Mouse (Mus musculus) kidney, embryonic 15.5 days (tissue): ENCODE measurements around the gene Dot1l. TPM values are rescaled to one million over a fixed set of nuclear protein-coding genes. Genes with fewer than 3 reads are reported as not detected.
"Not testable (repeated sequence)": the region's sequence is repeated elsewhere in the genome, so short reads cannot be mapped to it uniquely, and the experiment has no call there.

Experiments
- ATAC-seq: fragments of 200-750 bp; cut with Nextera tagmentation; replicated peaks from 2 replicates; pipeline ENCODE4 v1.8.0; 2017; ENCODE audit warnings: moderate TSS enrichment; ENCODE audit not compliant: low FRiP score
- H3K27ac ChIP-seq: fragments of 300-500 bp; sonication (generic); 2 replicates; pipeline ENCODE4 v1.5.1; 2015; ENCODE audit warnings: mild to moderate bottlenecking, inconsistent platforms
- H3K27me3 ChIP-seq: fragments of 300-500 bp; sonication (generic); 2 replicates; pipeline ENCODE4 v1.6.1; 2015; ENCODE audit warnings: inconsistent platforms
- H3K36me3 ChIP-seq: fragments of 300-500 bp; sonication (generic); 2 replicates; pipeline ENCODE4 v1.6.1; 2015; ENCODE audit warnings: inconsistent platforms
- H3K4me1 ChIP-seq: fragments of 300-500 bp; sonication (generic); 2 replicates; pipeline ENCODE4 v1.6.1; 2015; ENCODE audit warnings: inconsistent platforms
- H3K4me2 ChIP-seq: fragments of 300-500 bp; sonication (generic); 2 replicates; pipeline ENCODE4 v1.6.1; 2015; ENCODE audit warnings: moderate library complexity, mild to moderate bottlenecking, inconsistent platforms
- H3K4me3 ChIP-seq: fragments of 300-500 bp; sonication (generic); replicated peaks from 2 replicates; pipeline ENCODE4 v1.5.1; 2015; ENCODE audit warnings: mild to moderate bottlenecking, inconsistent platforms
- H3K9ac ChIP-seq: fragments of 300-500 bp; sonication (generic); 2 replicates; pipeline ENCODE4 v1.6.1; 2015; ENCODE audit warnings: mild to moderate bottlenecking, inconsistent platforms
- H3K9me3 ChIP-seq: fragments of 300-500 bp; sonication (generic); replicated peaks from 2 replicates; pipeline ENCODE4 v1.6.1; 2016; ENCODE audit warnings: inconsistent platforms
- WGBS: fragments of 180-500 bp; shearing (Covaris S2); methylation state at CpG from one replicate; pipeline ENCODE4 v1.1.7; 2015; ENCODE audit warnings: mixed read lengths; 5-methylcytosine and 5-hydroxymethylcytosine counted together
- polyA plus RNA-seq: library from polyadenylated mRNA; unstranded; fragments of >200 nt; fragmentation: Nextera tagmentation; extraction: Ambion mirVana; gene quantifications from 2 replicates; pipeline ENCODE4 v1.2.1, GENCODE M21; 2015

The Dot1l gene
- polyA plus RNA-seq, 1 experiment from 2014 or later: 21.8 TPM

- Histone ChIP-seq H3K27ac (no peak overlapping the region), H3K4me2 (no peak overlapping the region), H3K27me3 (no peaks in the 10 kb centered on the region), H3K9me3 (no peaks in the 10 kb centered on the region), H3K4me1 (peaks cover 1% of the 10 kb centered on the region), H3K4me3 (no peak overlapping the region), H3K36me3 (no peaks in the 10 kb centered on the region), H3K9ac (no peak overlapping the region)
- no peak for ATAC-seq
- 49% methylated on average over 6 of the region's 6 CpGs for WGBS
Measured at GRCm38 (mm10) chr10:80818599-80819281, 63.7 kb downstream of the Dot1l start.

DNA sequence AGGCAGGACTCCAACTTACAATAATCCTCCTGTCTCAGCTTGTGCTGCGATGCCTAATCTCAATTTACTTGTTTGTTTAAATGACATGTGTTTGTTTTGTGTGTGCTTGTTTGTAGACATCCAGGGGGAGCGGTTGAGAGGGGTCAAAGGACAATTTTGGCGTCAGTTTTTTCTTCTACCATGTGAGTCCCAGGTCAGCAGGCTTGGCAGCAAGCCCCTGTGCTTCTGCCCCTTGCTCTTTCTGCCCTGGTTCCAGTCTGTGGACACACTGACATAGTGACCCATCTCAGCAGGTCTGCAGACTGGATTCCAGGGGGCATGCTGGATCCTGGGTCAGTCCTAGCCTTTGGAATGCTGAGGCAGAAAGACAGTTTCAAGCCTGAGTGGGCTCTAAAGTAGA lies 64.4 kb downstream of the Dot1l start:
- peaks cover 8% of the 10 kb centered on the region for H3K4me1 ChIP-seq
- H3K27me3 ChIP-seq: no peaks in the 10 kb centered on the region
- no peak for ATAC-seq
- H3K9ac ChIP-seq: 0 out of 2 replicates have a peak overlapping the region, but pooled peaks have one; percentile 2
- 55% methylated on average over 3 of the region's 3 CpGs for WGBS
- no peak overlapping the region for H3K4me2 ChIP-seq
- H3K36me3 ChIP-seq: no peaks in the 10 kb centered on the region
- H3K4me3 ChIP-seq: no peak overlapping the region
- H3K27ac ChIP-seq: no peak overlapping the region
- H3K9me3 ChIP-seq: no peaks in the 10 kb centered on the region

DNA sequence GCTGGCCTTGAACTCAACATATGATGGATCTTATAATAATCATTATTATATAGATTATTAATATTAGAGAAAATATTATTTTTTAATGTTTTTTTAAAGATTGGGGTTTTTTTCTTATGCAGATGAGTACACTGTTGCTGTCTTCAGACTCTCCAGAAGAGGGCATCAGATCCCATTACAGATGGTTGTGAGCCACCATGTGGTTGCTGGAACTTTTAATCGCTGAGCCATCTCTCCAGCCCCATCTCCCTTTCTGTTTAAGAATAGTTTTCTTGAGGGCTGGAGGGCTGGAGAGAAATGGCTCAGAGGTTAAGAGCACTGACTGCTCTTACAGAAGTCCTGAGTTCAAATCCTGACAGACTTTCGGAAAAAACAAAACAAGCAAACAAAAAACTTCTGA lies 67.0 kb downstream of the Dot1l start:
- Histone ChIP-seq H3K27ac (no peak overlapping the region), H3K9me3 (no peaks in the 10 kb centered on the region), H3K27me3 (no peaks in the 10 kb centered on the region), H3K4me1 (peaks cover 13% of the 10 kb centered on the region), H3K36me3 (no peaks in the 10 kb centered on the region), H3K4me3 (no peak overlapping the region), H3K4me2 (no peak overlapping the region), H3K9ac (no peak overlapping the region)
- 45% methylated on average over 2 of the region's 2 CpGs for WGBS
- no peak for ATAC-seq

DNA sequence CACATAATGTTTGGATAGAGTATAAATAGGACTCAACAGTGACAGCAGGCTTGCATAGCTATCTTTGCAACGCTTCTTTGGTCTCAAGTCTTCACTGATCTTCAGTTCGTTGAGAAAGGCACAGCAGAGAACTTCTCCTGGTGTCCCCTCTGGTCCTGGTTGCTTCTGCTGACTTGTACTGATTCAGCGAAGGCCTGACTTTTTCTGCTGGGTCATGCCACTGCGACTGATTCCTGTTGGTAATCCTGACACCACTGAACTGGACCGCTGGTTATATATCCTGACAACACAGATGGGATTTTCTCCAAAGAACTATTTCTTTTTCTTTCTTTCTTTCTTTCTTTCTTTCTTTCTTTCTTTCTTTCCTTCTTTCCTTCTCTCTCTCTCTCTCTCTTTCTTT lies 67.5 kb downstream of the Dot1l start:
- Histone ChIP-seq H3K9me3 (no peaks in the 10 kb centered on the region), H3K27me3 (no peaks in the 10 kb centered on the region), H3K36me3 (no peaks in the 10 kb centered on the region), H3K4me2 (no peak overlapping the region), H3K4me3 (no peak overlapping the region), H3K27ac (no peak overlapping the region), H3K4me1 (peaks cover 16% of the 10 kb centered on the region), H3K9ac (no peak overlapping the region)
- 88% methylated on average over 5 of the region's 5 CpGs for WGBS
- no peak for ATAC-seq

DNA sequence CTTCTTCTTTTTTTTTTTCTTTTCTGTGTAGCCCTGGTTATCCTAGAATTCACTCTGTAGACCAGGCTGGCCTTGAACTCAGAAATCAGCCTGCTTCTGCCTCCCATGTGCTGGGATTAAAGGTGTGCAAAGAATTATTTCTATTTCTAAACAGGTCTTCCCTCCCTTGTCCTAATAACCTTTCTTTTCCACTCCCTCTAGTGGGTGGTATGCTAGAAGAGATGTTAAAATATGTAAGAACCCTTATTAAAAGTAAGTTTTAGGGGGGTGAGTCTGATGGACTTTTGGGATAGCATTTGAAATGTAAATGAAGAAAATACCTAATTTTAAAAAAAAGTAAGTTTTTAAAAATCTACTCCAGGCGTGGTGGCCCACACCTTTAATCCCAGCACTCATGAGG lies 68.3 kb downstream of the Dot1l start:
- Histone ChIP-seq H3K27me3 (no peaks in the 10 kb centered on the region), H3K4me1 (peaks cover 24% of the 10 kb centered on the region), H3K9ac (no peak overlapping the region), H3K36me3 (peaks cover 1% of the 10 kb centered on the region), H3K4me3 (no peak overlapping the region), H3K9me3 (no peaks in the 10 kb centered on the region), H3K27ac (no peak overlapping the region), H3K4me2 (no peak overlapping the region)
- 97% methylated on average over 1 of the region's 1 CpGs for WGBS
- ATAC-seq: no peak

- peak overlapping the region; percentile 71 for H3K27ac ChIP-seq
- H3K4me2 ChIP-seq: no peak overlapping the region
- H3K4me3 ChIP-seq: no peak overlapping the region
- WGBS: 37% methylated on average over 8 of the region's 8 CpGs
- no peaks in the 10 kb centered on the region for H3K9me3 ChIP-seq
- H3K4me1 ChIP-seq: peaks cover 28% of the 10 kb centered on the region
- H3K27me3 ChIP-seq: no peaks in the 10 kb centered on the region
- peaks cover 6% of the 10 kb centered on the region for H3K36me3 ChIP-seq
- ATAC-seq: no peak
- no peak overlapping the region for H3K9ac ChIP-seq
Measured at GRCm38 (mm10) chr10:80823847-80824643, 69.0 kb downstream of the Dot1l start.

DNA sequence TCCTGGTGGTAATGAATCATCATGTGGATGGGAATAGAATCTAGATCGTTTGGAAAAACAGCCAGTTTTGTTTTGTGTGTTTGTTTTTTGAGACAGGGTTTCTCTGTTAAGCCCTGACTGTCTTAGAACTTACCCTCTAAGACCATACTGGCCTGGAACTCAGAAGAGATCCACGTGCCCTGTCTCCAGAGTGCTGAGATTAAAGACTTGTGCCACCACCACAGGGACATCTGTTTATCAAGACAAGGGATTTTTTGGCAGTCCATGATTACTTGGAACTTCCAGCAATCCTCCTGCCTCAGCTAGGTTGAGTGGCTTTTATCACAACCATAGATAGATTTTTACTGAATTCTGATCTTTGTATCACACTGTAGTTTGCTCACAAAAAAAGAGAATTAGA lies 69.8 kb downstream of the Dot1l start:
- H3K4me2 ChIP-seq: no peak overlapping the region
- no peak for ATAC-seq
- WGBS: 67% methylated on average over 2 of the region's 2 CpGs
- 0 out of 2 replicates have a peak overlapping the region, but pooled peaks have one; percentile 71 for H3K27ac ChIP-seq
- no peaks in the 10 kb centered on the region for H3K9me3 ChIP-seq
- H3K4me1 ChIP-seq: peaks cover 36% of the 10 kb centered on the region
- peaks cover 14% of the 10 kb centered on the region for H3K36me3 ChIP-seq
- H3K9ac ChIP-seq: no peak overlapping the region
- no peaks in the 10 kb centered on the region for H3K27me3 ChIP-seq
- no peak overlapping the region for H3K4me3 ChIP-seq

DNA sequence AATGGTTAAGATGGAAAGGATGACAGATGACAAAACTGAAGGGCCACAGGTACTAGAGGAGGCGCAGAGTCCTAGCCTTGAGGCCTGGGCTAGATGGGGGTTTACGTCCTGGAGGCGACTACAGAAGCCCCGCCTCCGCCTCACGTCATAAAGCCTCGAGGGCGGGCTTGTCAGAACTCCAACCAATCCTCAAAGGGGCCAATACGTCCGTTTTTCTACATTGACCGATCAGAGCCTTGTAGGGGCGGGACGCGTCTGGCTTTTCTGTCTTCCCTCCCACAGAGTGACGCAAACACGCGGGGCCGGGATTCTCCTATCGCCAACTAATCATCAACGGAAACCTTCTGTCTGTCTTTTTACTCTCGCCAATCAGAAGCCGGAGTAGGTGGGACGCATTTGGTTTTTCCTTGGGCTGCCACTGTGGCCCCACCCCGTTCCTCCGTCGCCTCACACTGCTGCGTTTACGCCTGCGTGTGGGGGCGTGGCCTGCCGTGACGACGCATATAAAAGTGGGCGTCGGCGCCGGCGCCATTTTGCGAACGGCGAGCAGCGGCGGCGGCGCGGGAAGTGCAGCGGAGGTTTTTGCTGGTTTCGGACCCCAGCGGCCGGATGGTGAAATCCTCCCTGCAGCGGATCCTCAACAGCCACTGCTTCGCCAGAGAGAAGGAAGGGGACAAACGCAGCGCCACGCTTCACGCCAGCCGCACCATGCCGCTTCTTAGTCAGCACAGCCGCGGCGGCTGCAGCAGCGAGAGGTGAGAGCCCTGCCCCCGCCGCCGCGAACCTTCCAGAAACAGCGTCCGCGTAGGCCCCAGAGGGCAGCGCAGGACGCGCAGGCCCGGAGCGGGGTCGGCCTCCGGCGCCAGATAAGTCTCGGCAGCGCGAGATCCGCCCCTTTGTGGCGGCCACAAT lies 71.4 kb downstream of the Dot1l start, which contains the start of gene Oaz1:
TSS of gene Oaz1 (plus strand) at position 506 of the 912 bp plus-strand sequence.
- peaks cover 51% of the 10 kb centered on the region for H3K4me1 ChIP-seq
- peaks cover 25% of the 10 kb centered on the region for H3K36me3 ChIP-seq
- peak within 1 kb of the TSS; percentile 79 for H3K4me2 ChIP-seq
- H3K4me3 ChIP-seq: peak within 1 kb of the TSS; percentile 80
- peak within 1 kb of the TSS; percentile 94 for H3K9ac ChIP-seq
- under 1% methylated on average over 75 of the region's 82 CpGs for WGBS
- H3K9me3 ChIP-seq: no peaks in the 10 kb centered on the region
- peak; percentile 96 for ATAC-seq
- H3K27me3 ChIP-seq: no peaks in the 10 kb centered on the region
- H3K27ac ChIP-seq: peak within 1 kb of the TSS; percentile 90

DNA sequence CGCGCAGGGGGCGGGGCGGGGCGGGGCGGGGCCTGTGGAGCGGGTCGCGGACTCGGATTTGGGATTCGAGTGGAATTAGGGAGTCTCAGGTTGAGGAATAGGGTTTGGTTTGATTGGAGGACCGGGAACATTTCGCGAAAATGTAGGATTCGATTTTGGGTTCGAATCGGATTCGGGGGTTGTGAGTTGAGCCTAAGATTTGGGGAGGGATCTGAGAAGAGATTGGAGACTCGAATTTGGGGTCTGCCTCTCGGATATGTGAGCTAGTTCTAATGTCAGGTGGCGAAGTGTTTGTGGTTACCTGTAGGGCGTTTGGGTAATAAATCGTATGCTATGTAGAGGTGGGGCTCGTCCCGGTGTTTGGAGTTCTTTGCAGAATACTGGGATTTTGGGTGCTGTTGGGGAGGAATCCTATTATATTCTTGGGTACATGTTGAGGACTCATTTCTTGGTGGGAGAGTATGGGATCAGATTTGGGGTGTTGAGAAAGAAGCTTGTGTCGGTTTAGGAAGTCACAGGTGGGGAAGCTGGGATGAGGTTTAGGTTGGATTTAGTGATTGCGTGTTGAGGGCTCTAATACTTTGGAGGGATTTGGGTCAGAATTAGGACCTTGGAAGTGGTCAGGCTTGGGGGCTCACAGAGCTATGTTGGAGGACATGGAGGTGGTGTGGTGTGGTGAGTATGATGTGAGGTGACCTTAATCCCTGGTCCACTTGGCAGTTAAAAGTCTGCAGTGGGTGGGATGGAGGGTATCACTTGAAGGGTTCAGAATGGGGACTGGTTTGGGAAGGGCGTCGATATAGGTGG lies 72.3 kb downstream of the Dot1l start:
- peak overlapping the region; percentile 90 for H3K27ac ChIP-seq
- H3K4me3 ChIP-seq: peak overlapping the region; percentile 80
- no peaks in the 10 kb centered on the region for H3K9me3 ChIP-seq
- peaks cover 53% of the 10 kb centered on the region for H3K4me1 ChIP-seq
- H3K27me3 ChIP-seq: no peaks in the 10 kb centered on the region
- peaks cover 25% of the 10 kb centered on the region for H3K36me3 ChIP-seq
- H3K9ac ChIP-seq: peak overlapping the region; percentile 94
- 6% methylated on average over 29 of the region's 29 CpGs for WGBS
- H3K4me2 ChIP-seq: peak overlapping the region; percentile 79
- no peak for ATAC-seq

DNA sequence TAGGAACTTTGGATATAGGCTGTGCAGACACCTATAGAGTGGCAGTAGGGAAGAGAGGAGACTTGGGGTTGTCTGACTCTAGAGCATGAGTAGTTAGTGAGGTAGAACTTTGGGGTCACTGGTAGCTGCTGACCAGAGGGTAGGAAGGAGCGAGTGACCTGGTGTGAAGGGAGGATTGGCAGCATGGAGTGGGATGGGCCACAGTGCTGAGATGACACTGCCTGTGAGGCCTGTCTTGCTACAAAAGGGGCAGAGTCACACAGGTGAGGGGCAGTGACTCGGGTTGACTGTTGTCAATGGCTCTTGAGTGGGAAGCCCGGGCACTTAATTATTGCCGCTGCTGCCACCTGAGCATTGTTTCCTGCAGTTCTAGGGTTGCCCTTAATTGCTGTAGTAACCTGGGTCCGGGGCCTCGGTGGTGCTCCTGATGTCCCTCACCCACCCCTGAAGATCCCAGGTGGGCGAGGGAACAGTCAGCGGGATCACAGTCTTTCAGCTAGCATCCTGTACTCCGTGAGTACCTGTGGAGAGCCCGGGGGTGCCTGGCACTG lies 72.9 kb downstream of the Dot1l start:
- WGBS: 70% methylated on average over 10 of the region's 10 CpGs
- Histone ChIP-seq H3K4me2 (peak overlapping the region; percentile 79), H3K27ac (no peak overlapping the region), H3K9ac (peak overlapping the region; percentile 94), H3K4me1 (peaks cover 53% of the 10 kb centered on the region), H3K27me3 (no peaks in the 10 kb centered on the region), H3K4me3 (peak overlapping the region; percentile 80), H3K36me3 (peaks cover 25% of the 10 kb centered on the region), H3K9me3 (no peaks in the 10 kb centered on the region)
- ATAC-seq: no peak

GRCm38 (mm10) chr10:80828587-80828986 lies 73.6 kb downstream of the Dot1l start:
- peak overlapping the region; percentile 79 for H3K4me2 ChIP-seq
- ATAC-seq, H3K9me3 ChIP-seq, H3K27me3 ChIP-seq, H3K27ac ChIP-seq, H3K9ac ChIP-seq: not testable (repeated sequence)
- peaks cover 53% of the 10 kb centered on the region for H3K4me1 ChIP-seq
- WGBS: 73% methylated on average over 9 of the region's 9 CpGs
- peak overlapping the region; percentile 80 for H3K4me3 ChIP-seq
- peaks cover 25% of the 10 kb centered on the region for H3K36me3 ChIP-seq
